Mouse (Mus musculus): ENCODE data around the gene Macrod2. TPM values are rescaled to one million over a fixed set of nuclear protein-coding genes. Genes with fewer than 3 reads are reported as not detected.

The Macrod2 gene
- total RNA-seq, 1 experiment from 2014 or later, result 7.5 TPM

DNA sequence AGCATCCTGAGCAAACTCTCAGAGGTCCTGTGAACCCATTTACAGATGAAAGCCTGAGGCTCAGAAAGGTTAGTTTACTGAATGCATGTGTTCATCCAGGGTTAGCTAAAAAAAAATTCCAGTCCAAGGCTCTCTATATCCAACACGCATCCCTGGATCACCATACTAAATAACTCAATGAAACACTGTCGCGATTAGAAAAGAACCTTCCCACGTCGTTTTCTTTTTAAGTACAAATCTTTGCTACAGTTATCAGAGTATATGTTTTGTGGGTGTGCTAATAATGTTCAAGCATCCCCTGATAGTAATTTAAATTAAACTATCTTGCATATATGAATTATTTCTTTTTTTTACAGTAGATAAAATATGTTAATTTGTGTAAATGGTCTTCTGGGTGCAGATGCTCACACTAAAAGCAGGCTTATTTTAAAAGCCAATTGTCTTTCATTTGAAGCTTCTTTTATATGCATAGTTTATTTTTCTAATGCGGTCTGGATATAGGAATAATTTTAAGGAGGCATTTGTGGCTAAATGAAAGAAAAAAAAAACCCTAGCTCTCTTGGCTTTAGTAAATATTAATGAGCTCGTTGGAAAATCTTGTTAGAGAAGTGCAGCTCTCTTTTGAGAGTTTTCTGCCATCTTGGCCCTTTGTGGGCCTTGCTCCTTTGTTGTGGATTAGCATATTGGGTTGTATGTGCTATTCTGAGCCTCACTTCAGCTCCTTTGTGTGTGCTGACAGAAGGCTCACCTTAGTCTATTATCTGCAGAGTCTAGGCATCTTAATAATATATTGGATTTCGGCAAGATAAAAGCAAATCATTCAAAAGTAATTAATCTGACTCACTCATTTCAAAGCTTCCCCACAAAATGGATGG lies 679.1 kb downstream of the Macrod2 start:
- no peak for DNase-seq

DNA sequence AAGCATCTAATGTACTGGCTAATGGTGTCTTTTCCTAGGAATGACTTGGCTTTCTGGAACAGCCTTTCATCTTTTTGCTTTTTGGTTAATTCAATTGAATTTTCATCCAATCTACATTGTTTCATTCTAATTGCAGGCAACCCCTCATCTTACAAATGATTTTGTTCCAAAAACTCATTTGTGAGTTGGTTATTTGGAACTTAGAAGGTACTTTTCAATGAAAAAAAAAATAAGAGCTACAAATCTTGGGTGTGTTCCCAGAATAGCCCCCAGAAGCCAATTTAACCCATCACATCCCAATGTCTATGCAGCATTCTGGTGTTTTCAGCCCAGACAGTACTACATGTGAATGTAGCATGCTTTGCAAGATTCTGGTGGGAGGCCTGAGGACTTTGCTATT lies 683.1 kb downstream of the Macrod2 start:
- no peak for DNase-seq

DNA sequence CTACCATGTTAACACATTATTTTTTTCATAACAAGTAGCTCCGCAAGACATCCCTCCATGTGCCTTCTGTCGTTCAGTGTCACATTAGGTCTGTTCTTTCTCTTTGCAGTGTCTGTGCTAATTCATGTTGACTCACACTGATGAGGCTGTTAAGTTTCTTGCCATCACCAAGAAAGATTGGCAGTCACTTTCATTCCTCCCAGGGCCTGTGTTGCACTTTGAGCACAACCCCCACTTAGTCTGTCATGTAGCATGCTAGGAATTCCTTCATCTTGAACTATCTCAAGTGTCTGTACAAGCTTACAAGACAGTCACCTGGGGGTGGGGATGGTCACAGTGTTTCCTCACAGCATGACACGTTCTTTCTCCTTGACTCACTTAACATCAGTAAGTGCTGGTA lies 696.2 kb downstream of the Macrod2 start:
- DNase-seq, result no peak

DNA sequence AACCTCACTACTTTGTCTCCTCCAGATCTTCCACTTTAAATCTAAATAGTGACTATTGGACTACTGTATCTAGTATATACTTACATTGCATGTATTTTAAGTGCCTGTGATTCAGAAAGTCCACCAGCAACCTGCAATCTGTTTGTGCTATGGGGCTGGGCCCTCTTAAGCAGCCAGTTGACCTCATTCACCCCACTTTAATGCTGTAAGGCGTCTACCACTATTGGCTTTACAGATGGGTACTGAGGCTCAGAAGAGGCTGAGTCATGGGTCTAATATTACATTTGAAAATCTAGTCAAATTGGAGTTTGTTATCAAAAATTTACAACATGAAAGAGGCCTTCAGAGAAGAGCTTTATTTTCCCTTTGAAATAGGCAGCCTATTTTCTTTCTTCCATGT lies 722.5 kb downstream of the Macrod2 start:
- no peak for DNase-seq

DNA sequence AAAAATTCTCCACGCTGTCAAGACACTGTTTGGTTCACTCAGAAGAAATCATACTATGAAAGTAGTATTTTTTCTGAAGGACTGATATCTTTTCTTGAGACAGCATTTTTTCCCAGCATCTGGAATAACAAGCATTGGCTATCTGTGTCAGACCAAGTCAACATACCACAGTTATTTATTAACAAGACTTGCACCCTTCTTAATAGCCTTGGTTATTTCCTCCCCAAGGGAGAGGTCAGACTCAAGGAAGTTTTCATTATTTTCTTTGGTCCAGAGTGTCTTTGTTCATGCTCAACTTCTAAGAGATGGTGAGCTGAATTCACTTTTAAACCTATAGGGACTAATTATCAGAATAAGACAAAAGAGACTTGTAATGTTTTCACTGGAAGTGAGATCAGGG lies 728.8 kb downstream of the Macrod2 start:
- no peak for DNase-seq

DNA sequence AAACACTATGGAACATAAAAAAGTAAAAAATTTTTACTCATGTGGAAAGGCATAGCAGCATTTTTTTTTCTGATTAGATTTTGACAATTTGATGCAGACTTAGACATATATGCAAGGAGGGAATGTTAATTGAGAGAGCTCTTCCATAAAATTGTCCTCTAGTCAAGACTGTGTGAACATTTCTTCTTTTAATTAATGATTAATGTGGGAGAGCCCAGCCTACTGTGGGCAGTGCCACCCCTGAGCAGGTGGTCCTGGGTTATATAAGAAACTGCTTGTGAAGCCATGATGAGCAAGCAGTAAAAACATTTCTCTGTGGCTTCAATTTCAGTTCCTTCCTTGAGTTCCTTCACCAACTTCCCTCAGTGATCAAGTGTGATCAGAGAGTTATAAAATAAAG lies 730.5 kb downstream of the Macrod2 start:
- DNase-seq, result no peak

DNA sequence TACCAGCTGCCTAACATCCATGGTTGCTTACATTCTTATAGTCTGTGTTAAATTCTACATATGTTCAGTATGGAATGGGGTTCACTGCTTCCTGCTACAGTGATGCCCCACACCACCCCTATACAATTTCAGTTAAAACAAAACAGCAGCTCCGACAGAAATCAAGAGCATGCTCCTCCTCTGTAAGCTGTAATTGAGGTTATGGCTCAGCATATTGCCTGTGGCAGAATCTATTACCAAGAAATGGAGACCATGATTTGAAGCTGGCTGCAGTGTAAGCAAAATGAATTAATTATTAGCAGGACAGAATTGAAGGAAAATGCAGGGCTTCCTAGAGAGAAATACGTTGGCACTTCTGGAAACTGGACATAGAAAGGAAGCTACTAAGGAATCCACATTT lies 747.2 kb downstream of the Macrod2 start:
- DNase-seq, result no peak

DNA sequence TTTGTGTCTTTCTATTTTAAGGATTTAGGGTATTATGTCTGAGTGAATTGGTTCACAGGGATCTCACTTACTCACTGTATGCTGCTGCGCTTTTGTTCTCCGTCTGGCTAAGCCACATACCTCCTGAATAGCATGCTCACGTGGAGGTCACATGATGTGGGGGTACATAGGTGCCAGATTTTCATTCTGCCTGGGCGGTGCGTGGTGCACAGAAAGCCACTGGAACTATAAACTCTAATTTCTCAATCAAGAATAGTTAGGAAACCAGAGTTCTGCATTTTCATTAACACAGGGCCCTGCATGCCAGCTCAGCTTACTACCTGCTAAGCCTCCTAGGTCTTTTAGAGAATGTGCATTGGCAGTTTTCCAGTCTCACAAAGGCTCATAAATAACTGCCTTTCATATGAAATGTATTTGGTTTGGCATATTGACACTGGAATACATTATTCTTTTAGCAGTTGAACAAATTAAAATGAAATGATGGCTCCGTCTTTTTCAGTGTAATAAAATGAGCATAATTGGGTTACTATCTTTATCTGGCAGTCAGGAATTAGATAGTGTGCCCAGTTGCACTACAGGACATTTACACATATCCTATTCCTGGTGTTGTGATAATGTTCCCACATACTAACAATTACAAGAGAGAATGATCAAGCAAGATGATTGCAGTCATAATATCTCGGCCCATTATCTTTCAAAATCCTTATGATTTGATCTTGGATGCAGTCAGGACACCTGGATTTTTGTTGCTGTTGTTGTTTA lies 757.1 kb downstream of the Macrod2 start:
- DNase-seq, result no peak

DNA sequence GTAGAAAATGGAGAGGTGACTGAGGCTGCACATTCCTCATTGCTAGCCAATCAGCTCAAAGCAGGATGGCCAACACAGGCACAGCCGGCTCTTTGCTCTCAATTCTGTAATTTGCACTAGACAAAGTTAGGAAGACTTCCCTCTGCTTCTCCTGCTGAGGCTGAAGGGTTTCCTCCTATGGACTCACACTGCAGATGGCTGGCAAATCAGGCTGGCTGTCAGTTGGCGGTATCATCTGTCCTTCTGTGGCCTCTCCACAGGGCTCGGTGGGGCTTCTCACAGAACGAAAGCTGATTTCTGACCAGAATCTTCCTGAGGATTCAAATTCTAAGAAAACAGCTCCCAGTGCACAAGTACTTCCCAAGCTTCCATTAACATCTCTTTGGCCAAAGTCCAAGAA lies 760.9 kb downstream of the Macrod2 start:
- DNase-seq, result no peak

DNA sequence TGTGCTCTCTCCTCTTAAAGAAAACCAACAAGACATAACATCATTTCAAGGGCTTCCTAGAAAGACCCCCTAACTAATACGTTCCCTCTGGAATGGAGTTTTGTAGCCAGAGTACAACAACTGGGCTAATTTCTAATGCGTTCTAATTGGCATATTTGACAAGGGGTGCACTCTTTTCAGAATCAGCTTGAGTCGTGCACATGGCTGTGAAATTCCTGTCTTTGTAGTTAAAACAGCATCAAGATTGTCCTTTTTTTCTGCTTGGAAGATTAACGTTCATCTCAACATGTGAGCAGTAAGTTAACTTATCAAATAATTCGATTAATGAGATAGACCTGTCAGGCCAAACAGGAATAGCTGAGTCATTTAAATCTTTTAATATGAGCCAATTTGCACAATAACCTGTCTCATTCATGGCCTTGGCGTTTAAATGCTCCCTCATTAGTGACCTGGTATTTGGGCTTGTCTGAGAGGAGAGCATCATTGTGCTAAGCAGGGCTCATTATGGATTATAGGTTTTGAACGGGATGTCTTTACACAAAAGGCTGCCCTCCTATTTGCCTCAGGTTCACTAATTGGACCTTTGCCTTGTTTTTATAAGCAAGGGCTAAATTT lies 762.0 kb downstream of the Macrod2 start:
- no peak for DNase-seq

DNA sequence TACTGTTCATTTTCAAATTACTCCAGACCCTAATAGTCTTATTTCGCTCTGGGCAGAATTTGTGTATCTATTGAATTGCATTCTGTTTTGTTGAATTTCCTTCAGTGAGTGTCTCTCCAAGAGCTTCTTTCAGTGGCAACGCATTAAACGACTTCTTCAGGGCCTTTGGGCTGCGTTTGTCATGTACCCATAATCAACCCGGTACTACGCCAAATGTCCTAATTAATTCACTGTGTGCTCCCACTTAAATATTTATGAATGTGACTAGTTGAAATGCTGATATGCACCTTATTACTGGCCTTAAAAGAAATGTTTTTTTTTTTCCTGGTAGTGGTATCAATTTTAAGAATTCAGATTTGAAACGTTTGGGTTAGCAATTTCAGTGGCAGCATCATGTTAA lies 763.1 kb downstream of the Macrod2 start:
- no peak for DNase-seq

DNA sequence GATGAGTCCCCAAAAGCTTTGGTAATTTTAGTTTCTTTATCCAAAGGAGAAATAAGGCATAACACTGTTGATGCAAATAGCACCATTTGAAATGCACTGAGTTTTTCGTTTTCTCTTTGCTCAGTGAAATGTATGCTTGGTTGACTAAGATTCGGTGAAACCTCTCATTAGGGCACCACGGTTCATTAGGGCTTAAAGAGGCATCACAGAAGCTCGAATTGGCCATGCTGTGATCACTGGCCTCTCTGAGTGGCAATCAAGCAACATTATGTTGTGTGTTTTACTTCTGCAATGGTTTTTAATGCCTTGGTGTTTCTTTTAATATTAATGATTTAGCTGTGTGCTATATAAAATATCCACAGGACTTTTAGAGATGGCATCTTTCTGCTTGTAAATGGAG lies 768.8 kb downstream of the Macrod2 start:
- DNase-seq, result no peak

DNA sequence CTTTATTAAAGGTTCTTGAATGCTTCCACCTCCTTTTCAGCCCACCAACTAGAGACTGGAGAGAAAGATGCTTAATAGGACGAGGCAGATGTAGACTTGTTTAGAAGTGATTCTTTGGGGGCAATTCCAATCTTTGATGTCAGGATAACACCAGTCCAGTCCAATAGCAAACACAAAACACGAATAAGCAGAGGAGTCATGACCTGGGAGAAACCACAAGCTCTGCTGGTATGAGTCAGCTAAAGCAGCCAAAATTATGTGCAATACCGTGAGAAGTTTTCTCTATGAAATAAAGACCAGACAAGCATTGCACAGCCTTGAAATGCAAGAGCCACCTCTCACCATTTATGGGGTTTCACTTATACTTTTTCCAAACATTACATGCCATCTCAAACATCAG lies 774.5 kb downstream of the Macrod2 start:
- DNase-seq, result no peak

DNA sequence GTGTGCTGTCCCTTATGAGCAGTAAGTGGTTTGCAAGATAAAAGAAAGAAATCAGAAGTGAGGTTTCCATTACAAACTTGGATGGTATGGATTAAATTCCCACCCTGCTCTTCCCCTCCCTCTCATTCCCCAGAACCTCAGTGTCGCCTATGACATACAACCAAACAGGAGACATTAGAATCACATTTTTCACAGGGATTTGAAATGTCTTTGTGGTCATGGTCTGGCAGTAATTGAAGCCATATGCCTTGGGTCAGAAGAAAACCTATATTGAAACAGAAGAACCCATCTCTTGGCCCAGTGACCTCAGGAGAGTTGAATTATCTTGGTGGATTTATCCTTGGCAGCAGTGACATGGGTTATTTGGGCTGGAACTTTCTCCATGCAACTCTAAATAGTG lies 778.1 kb downstream of the Macrod2 start:
- no peak for DNase-seq

DNA sequence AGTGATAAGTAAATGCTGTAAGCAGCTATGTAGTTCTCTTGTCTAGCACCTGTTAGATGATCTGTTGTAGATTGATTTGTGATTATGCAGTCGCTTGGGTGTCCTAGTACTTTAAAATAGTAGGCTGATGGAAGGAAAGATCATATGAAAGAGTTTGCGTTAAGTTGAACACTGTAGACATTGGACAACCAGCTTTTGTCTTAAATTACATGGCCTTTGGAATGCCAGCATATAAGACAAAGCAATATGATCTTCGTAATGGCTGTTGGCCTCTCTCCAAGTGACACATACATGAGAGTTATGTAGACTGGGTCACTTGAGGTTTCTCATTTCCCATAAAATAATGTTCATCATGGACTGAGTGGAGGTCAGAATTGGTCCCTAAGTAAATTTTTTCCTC lies 778.5 kb downstream of the Macrod2 start:
- DNase-seq, result no peak

DNA sequence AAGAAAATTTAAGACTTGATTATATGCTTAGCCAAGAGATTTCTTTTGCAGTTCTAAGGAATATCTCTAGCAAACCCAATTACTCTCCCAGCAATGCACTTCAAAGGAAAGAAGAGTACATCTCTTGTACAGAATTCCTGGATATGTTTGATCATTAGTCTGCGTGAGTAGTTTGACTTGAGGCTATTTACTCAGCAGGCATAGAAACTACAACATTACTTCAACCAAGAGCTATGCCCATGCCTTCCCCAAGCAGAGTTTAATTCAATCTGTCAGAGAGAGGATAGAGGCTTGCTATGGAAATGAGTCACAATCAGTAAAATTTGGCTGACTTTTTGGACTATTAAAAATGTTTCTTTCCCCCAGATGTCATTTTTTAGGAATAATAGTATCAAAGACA lies 785.5 kb downstream of the Macrod2 start:
- DNase-seq, result no peak

DNA sequence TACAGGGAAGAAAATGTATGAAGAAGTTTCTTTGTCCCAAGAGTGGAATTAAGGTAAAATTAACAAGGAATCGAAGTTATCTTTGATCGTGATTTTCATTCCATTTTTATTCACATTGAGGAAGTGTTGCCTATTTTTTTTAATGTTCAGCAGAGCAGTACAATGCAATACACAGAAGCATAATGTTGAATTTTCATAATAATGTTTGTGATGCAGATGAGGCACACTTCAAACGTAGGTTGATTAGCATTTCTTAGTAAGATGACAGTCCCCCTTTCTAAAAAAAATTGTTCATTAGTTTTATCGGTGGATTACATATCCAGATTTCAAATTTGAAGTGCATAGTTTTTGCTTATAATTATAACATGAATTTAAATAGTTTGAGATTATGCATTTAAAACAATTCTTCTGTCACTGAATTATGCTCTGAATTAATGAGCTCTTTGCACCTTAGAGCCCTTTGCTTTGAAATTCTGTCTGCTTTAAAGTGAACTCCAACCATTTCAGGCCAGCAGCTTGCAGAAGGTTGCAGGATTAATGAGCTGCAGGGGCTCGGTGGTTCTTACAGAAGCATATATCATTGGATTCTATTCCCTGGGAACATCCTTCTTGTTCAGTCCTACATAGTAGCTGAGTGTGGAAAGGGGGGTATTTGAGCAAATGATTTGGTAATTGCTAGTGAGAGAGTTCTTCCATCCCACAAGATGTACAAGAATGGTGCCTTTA lies 787.1 kb downstream of the Macrod2 start:
- DNase-seq, result no peak

DNA sequence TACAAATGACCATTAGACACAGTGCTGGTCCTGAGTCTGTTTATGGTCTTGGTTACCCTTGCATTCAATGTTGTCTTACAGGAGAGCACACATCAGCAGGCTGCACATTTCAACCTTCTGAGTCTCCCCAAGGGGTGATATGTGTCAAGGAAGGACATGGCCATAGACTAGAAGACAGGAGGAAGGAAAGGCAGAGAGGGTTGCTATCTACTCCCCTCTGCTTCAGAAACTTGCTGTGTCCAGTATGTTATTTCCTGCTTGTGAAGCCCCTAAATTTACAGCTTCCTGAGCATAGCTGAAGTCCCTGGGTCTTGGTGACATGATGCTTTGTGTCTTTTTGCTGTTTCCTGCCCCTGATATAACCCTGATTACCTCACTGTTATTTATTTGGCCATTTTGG lies 799.4 kb downstream of the Macrod2 start:
- DNase-seq, result no peak

DNA sequence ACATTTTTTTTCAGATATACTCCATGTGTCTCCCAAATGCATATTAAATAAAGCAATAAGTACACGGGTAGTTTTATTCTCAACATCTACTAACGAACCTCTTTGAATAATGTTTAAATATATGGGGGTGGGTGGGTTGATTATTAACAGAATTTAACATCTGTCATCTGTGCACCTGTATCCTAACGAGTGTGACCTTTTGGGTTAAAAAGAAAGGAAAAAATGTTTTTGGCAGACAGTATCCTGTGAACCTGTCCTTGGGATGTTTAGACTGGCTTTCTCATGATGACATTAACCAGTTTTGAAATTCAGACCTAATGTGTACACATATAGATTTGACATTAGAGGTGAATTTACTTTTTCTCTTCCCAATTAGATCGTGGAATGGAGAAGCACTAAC lies 805.4 kb downstream of the Macrod2 start:
- DNase-seq, result no peak

DNA sequence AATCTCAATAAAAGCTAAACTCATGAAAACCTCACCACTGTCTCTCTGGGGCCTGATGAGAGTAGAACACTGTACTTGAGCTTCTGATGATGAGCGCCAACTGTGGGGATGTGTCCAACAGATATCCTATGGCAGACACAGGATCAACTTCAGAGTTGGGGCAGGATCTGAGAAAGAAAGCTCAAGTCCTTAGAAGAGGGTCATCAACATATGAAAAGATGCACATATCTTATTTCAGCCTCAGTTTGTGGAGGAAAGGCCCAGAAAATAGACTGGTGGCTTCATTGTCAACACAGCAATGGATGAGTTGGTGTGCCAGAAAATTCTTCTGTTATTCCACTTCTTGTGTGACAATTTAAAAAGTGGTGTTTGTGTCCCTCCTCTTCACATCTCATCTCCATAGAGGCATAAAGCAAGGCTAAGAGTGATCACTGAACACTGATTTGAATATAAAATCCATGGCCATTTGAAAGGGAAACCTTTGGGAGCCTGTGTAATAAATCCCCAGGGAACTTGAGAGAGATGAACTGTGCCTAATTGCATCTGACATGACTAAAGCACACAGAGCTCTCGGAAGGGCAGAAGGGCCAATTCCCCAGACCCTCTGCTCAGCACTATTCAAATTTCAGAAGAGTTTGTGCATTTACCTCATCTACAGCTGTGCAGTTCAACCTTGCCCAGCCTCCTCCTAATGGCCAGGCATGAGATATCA lies 806.4 kb downstream of the Macrod2 start:
- DNase-seq, result no peak

DNA sequence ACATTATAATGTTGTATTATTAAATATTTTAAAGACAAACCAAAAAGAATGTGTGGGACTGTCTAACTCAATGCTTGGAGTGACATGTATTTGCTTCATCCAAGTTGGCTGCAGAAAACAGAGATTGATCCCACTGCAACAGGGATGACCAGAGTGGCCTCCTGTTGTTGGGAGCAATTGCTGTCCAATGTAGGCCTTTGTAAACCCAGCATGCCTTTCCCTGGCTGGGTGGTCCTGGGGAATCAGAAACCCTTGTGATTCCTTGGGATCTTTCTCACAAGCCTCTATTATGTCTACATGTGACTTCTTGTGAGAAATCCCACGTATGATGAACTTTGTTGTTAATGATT lies 806.9 kb downstream of the Macrod2 start:
- no peak for DNase-seq

DNA sequence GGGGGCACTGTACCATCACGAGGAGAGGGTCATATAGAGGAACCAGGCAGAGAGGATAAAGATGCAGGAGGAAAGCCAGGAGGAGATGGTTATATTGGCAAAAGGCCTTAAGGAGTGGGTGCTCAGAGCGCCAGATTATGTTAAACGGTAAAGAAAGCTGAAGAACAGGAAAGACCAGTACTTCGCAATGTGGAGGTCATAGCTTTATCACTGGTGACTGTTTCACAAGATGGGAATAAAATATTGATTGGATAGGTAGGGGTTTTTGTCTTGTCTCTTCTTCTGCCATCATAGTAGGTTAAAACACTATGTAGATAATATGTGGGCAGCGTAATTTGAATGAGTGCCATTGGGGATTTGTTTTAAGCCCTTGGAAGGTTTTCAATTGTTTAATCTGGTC lies 816.2 kb downstream of the Macrod2 start:
- DNase-seq, result no peak

Measured in adrenal gland, postnatal 14 days (tissue).